Mouse (Mus musculus) ovary, postnatal 10 days (tissue): ENCODE results near the gene Pik3r5.

Experiments
- DNase-seq: peaks from one replicate; pipeline ENCODE4 v3.0.0; 2022; ENCODE audit warnings: low spot score

Pik3r5 gene

DNA sequence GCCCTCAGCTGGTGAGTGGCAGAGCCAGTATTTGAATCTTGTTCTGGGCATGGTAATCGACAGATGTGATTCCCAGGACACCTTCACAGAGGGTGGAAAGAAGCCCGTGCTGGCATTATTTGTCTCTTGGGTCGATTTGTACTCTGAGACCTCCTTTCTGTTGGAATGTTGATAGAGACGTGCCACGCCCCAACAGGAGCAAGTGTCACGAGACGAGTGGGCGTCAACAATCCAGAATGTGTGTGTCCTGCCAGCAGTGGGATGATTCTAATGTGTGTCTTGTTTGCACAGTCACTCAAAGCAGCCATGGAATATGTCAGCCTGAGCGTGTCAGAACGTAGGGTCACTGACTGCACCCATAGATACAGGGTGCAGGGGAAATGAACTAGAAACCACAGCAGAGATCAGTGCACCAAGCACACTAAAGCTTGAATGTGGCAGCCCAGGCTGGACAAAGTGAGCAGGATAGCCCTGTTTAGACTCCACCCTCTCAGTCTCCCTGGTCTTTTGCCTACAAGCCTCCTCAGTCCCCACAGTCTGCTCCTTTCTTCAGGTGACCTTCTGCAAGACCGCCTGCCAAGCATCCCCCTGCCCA, 100.1 kb downstream of the Pik3r5 start:
- DNase-seq = no peak

- DNase-seq = no peak
Measured at GRCm38 (mm10) chr11:68532773-68533172, 100.9 kb downstream of the Pik3r5 start.

DNA sequence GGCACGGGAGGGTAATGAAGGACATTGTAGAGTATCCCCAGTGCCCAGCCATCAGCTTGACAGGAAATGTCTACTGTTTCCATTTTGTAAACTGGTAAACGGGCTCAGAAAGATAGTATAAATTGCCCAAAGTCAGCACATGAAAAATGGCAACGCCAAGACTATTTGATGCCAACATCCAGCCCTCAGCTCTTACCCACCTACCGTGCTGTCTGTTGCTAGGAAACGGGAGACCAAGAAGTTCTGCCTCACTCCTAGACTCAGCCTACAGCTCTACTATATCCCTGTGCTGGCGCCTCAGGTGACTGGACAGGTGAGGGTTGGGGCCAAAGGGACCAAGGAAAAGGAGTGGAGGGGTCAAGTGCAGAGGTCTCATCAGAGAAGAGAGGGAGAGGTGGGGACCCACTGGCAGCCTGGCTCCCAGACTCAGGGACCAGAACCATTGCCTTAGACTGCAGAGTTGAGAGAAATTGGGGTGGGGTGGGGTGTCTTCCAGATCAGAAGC, 102.1 kb downstream of the Pik3r5 start:
- DNase-seq = no peak

DNA sequence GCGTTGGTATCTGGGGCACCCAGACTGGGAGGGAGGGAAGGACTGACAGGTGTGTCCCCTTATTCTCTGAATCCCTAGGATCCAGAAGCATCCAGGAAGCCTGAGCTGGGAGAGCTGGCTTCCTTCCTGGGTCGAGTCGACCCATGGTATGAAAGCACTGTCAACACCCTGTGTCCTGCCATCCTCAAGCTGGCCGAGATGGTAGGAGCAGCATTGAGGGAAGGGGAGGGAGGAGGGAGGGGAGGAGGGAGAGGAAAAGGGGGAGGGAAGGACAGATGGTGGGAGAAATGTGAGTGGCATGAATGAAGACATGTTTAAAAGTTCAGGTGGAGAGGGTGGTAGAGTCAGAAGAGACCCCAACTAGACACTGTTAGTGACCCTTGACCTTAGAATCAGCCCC, 104.1 kb downstream of the Pik3r5 start:
- no peak for DNase-seq

DNA sequence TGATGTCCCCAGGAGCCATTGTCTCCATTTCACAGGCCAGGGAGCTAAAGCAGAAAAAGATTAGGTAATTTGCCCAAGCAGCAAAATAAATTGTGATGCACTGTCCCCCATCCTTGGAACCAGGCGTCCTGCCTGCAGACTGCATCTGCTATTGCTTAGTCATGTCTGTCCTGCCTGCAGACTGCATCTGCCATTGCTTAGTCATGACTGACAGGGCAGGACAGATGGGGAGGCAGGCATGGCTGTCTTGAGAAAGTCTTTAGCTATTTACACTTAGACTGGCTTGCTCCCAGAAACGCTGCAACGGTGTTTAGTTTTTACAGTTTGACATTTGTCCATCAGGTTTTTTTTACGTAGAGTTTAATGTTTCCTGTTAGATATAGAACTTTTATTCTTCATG, 104.5 kb downstream of the Pik3r5 start:
- DNase-seq = no peak

DNA sequence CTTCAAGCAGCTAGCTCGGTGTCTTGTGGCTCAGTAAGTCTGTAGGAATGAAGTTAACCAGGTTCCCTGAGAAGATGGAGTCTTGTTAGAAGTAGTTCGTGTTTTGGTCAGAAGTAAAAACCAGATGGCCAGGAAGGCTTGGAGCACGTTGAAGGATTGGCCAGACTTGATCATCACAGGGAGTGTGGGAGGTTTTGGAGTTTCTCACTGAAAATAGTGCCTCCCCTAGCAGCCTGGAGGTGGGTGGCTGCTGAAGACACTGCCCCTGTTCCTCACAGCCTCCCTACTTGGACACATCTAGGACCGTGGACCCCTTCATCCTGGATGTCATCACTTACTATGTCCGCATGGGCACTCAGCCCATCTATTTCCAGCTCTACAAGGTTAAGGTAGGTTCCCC, 107.7 kb downstream of the Pik3r5 start:
- DNase-seq = no peak

GRCm38 (mm10) chr11:68544554-68544953, 112.6 kb downstream of the Pik3r5 start:
- DNase-seq = no peak

DNA sequence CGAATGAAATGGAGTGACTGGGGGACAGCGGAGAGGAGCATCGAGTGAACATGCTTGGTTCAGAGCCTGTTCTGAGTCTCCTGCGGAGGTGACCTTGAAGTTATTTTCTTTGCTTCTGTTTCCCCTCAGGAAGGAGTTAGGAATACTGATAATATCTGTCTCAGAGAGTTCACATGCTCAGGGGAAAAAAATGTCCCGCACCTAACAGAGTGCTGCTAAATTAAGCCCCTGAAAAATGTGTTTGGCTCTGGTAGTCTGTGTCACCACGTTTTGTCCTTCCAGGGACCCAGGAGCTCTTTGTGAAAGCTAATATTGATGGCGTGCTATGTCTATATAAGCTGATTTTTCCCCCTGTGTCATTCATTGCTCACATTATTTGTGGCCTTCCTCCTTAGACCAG, 113.3 kb downstream of the Pik3r5 start:
- no peak for DNase-seq

DNA sequence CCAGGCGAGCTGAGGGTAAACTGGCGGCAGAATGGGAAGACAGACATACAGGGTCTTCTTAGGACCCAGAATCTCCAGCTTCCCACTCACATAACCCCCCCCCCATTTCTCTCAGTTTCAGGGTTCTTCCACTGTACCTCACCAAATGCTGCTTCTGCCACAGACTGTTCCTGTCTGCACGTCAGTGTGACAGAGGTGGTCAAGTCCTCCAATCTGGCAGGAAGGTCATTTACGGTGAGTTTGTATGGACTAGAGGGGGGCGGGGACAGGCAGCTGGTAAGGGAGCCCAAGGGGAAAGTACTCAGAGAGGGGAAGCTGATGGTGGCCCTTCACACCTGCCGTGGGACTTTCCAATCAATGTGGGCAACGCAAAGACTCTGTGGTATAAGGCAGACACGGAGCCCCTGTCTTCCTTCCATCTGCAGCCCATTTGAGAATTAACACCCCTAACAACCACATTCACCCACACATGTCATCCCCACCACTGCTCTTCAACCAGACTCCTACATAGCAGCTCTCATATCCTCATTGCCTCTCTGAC, 113.8 kb downstream of the Pik3r5 start:
- DNase-seq = no peak
